In the genomic region with DNA sequence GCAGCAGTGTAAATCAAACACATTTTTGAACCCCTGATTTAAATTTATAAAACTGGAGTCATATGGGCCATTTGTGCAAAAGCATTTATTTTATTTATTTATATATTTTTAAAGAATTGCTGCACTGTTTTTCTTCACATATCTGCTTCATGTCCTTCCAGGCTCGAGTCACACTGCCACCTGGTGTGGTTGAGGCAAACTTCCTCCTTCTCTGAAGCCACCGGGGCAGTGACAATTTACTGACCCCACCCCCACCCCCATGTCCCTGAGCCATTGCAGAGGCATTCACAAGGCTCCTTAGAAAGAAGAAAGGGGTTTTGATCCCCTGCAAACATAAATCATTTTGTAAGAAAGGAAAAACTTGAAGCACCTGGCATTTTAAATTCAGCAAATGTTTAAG, we compare ENCODE assay signal across 10 mouse cellular contexts. TPM values are rescaled to one million over a fixed set of nuclear protein-coding genes. Genes with fewer than 3 reads are reported as not detected.
DNase-seq lines count a peak whose midpoint lies in the region; ATAC-seq and TF ChIP-seq lines count a peak whose summit lies in the region.
"Had no signal": no experiment of that assay in that cellular context is flagged by ENCODE, and none has a peak within 500 bp of the region (broad histone marks: within the 10 kb centered on the region; RNA-seq: fewer than 3 reads in every experiment).

No protein-coding gene starts in this region.

- peak; percentile 56 for TF ChIP-seq CTCF in heart, adult 2 months (IDR thresholded peaks at IDR 0.05)
- no peak for TF ChIP-seq CTCF in lung, adult 2 months (IDR thresholded peaks at IDR 0.05; ENCODE audit: insufficient read depth, low read length)
- peak; percentile 23; the same call in 1 of the 2 replicates for TF ChIP-seq CTCF in bone marrow, adult 2 months (IDR thresholded peaks at IDR 0.05; ENCODE audit: control insufficient read depth, insufficient read depth, low read length)

- H3K36me3 ChIP-seq in heart, adult 2 months (ENCODE audit: control insufficient read depth, insufficient read depth, low read length), result no peaks in the 10 kb centered on the region
- no peaks in the 10 kb centered on the region for H3K36me3 ChIP-seq in heart, embryonic 11.5 days (ENCODE audit: control insufficient read depth, insufficient read depth, low read length)
- H3K36me3 ChIP-seq: limb, embryonic 12.5 days had no signal

- TF ChIP-seq POLR2A in heart, adult 2 months (IDR thresholded peaks at IDR 0.05; ENCODE audit: insufficient read depth, low read depth, low read length), result no peak
- TF ChIP-seq POLR2A in lung, adult 2 months (IDR thresholded peaks at IDR 0.05; ENCODE audit: borderline replicate concordance, extremely low read depth, low read depth, low read length), result no peak
- no peak for TF ChIP-seq POLR2A in bone marrow, adult 2 months (IDR thresholded peaks at IDR 0.05; ENCODE audit: borderline replicate concordance, control insufficient read depth, low read depth, low read length)

- no peaks in the 10 kb centered on the region; the same call in 1 of the 2 replicates for H3K4me1 ChIP-seq in heart, adult 2 months (ENCODE audit: control insufficient read depth, insufficient read depth, low read length)
- H3K4me1 ChIP-seq in heart, embryonic 11.5 days (ENCODE audit: control insufficient read depth, insufficient read depth, low read length), result no peaks in the 10 kb centered on the region
- no peaks in the 10 kb centered on the region for H3K4me1 ChIP-seq in lung, adult 2 months (ENCODE audit: control insufficient read depth, insufficient read depth, low read length)
- H3K4me1 ChIP-seq in bone marrow, adult 2 months (ENCODE audit: control insufficient read depth, insufficient read depth, low read length), result no peaks in the 10 kb centered on the region
- H3K4me1 ChIP-seq: limb, embryonic 12.5 days had no signal

- no peak overlapping the region for H3K4me3 ChIP-seq in heart, adult 2 months
- no peak overlapping the region for H3K4me3 ChIP-seq in heart, embryonic 11.5 days (ENCODE audit: low read depth, low read length)
- no peak overlapping the region for H3K4me3 ChIP-seq in lung, adult 2 months (replicated peaks; ENCODE audit: extremely low read depth, low read depth, low read length)
- H3K4me3 ChIP-seq in bone marrow, adult 2 months (replicated peaks; ENCODE audit: control insufficient read depth, low read depth, low read length), result no peak overlapping the region
- H3K4me3 ChIP-seq: erythroblast, embryonic 14.5 days; limb, embryonic 12.5 days had no signal

- no peak overlapping the region for H3K27ac ChIP-seq in heart, adult 2 months
- no peak overlapping the region for H3K27ac ChIP-seq in heart, embryonic 11.5 days (ENCODE audit: low read depth, low read length)
- H3K27ac ChIP-seq in bone marrow, adult 2 months (ENCODE audit: control insufficient read depth, insufficient read depth, low read depth, low read length, poor library complexity), result no peak overlapping the region
- H3K27ac ChIP-seq: limb, embryonic 12.5 days had no signal

- H3K4me2 ChIP-seq in heart, embryonic 11.5 days, result no peak overlapping the region
- H3K4me2 ChIP-seq: limb, embryonic 12.5 days had no signal

- no peak for ATAC-seq in heart, embryonic 11.5 days (replicated peaks; ENCODE audit: insufficient number of reproducible peaks, low FRiP score, low TSS enrichment)

- H3K9ac ChIP-seq in heart, adult 2 months (ENCODE audit: low read depth, low read length), result no peak overlapping the region
- H3K9ac ChIP-seq in heart, embryonic 11.5 days (ENCODE audit: low read depth, low read length), result no peak overlapping the region
- H3K9ac ChIP-seq: limb, embryonic 12.5 days had no signal

- 0% methylated on average over 2 of the region's 2 CpGs for WGBS in heart, adult 2 months
- 1% methylated on average over 2 of the region's 2 CpGs for WGBS in heart, embryonic 11.5 days (ENCODE audit: insufficient replicate concordance)
- 2% methylated on average over 2 of the region's 2 CpGs for WGBS in lung, adult 2 months
- whole genome bisulfite sequencing in bone marrow, adult 2 months, result 0% methylated on average over 2 of the region's 2 CpGs

- no peaks in the 10 kb centered on the region for H3K9me3 ChIP-seq in heart, embryonic 11.5 days (replicated peaks; ENCODE audit: control insufficient read depth, low read length)
- H3K9me3 ChIP-seq: limb, embryonic 12.5 days had no signal

- intact Hi-C loops in heart, adult 2 months (cut with DNase I), result loop anchor here (2.0 kb wide), 1 partner anchor 345 kb away; no protein-coding TSS in a partner anchor

- no peaks in the 10 kb centered on the region for H3K79me2 ChIP-seq in heart, adult 2 months (replicated peaks; ENCODE audit: control insufficient read depth, insufficient read depth, low read length)

- TF ChIP-seq EP300 in heart, adult 2 months (IDR thresholded peaks at IDR 0.05; ENCODE audit: insufficient read depth, low read depth, low read length), result no peak

- no peak for DNase-seq in heart, adult 2 months
- peak; percentile 7 for DNase-seq in lung, postnatal 14 days
- DNase-seq in lung, adult 2 months, result no peak
- peak; percentile 42 for DNase-seq in retina, postnatal 1 day
- no peak for DNase-seq in ovary, adult 18-20 months (ENCODE audit: low spot score)
- DNase-seq in cerebellum, adult 9-11 months, result no peak

- H3K27me3 ChIP-seq in heart, adult 2 months (ENCODE audit: control insufficient read depth, insufficient read depth, low read length), result no peaks in the 10 kb centered on the region
- H3K27me3 ChIP-seq in heart, embryonic 11.5 days (ENCODE audit: control insufficient read depth, insufficient read depth, low read length), result no peaks in the 10 kb centered on the region
- H3K27me3 ChIP-seq: limb, embryonic 12.5 days had no signal

RNA-seq across cellular contexts. Expression of a gene that starts 12.6 kb away (rescaled TPM):
- 1 to 10 TPM; 9.6 to 9.8 TPM for total RNA-seq in heart, adult 2 months (2021)
- polyA plus RNA-seq in heart, adult 2 months (2012; rRNA removed), result 5.9 and 11.5 TPM in 2 replicates
- polyA plus RNA-seq in heart, embryonic 11.5 days (2014; fragmentation: Nextera tagmentation; extraction: Ambion mirVana), result 13.0 and 13.5 TPM in 2 replicates
- 6.3 and 10.5 TPM in 2 replicates for polyA plus RNA-seq in lung, adult 2 months (2012; rRNA removed)
- polyA plus RNA-seq in bone marrow, adult 2 months (2011; ENCODE audit: insufficient read depth, insufficient read length, low replicate concordance, missing spikeins), result 7.5 and 11.2 TPM in 2 replicates

Comparison
In these comparisons a context has a peak if more than half of its experiments do, and no peak if none do; other contexts are left out.
1. DNase-seq: peak in lung, postnatal 14 days (single experiment) and retina, postnatal 1 day (single experiment); none in heart, adult 2 months (0 of 2), lung, adult 2 months (single experiment), ovary, adult 18-20 months (single experiment) and cerebellum, adult 9-11 months (single experiment).